Mouse (Mus musculus) embryonic stem cell, embryonic (primary cell): Measurements from ENCODE around the gene Olfr1012.
"Not testable (repeated sequence)": the region's sequence is repeated elsewhere in the genome, so short reads cannot be mapped to it uniquely, and the experiment has no call there.

Experiments used
- CTCF ChIA-PET, 4 experiments: fragments of 300-600 bp in 2 of 4; fragments of 350-600 bp in 2 of 4; sonication (Branson Sonifier 250); formaldehyde crosslinking; loops; one replicate each; lab custom pipeline; 2022; ENCODE audit warnings: inconsistent platforms in 2 of 4; lab: Charles Lee
- POLR2A ChIA-PET, 4 experiments: fragments of 300-600 bp in 2 of 4; fragments of 350-600 bp in 2 of 4; sonication (Branson Sonifier 250); formaldehyde crosslinking; loops; one replicate each; lab custom pipeline; 2022; ENCODE audit warnings: antibody characterized with exemption in 4 of 4, inconsistent platforms in 1 of 4; lab: Charles Lee

Olfr1012 gene

GRCm38 (mm10) chr2:85762666-85763065, at the start of gene Olfr1012:
Gene Olfr1012, minus strand, starts transcription at chr2:85762766.
- ChIA-PET POLR2A (no interaction called here), CTCF (no interaction called here)

- POLR2A ChIA-PET: no interaction called here
These were observed 41.9 kb upstream of the Olfr1012 start for GRCm38 (mm10) chr2:85804501-85804900.

GRCm38 (mm10) chr2:85802444-85802843, 39.9 kb upstream of the Olfr1012 start, which contains the start of gene Olfr1016:
Gene Olfr1016, minus strand, starts transcription at chr2:85802544.
- POLR2A ChIA-PET: no interaction called here
- CTCF ChIA-PET: no interaction called here

More at GRCm38 (mm10) chr2:85804501-85804900, 41.9 kb upstream of the Olfr1012 start:
- CTCF ChIA-PET: no interaction called here

GRCm38 (mm10) chr2:85792331-85792730, 29.8 kb upstream of the Olfr1012 start:
- POLR2A ChIA-PET: interaction anchor here in 1 of 4 experiments (0.7 kb wide), 1 partner anchor 1109 kb away, joined by 3 read pairs; no protein-coding TSS in a partner anchor
- CTCF ChIA-PET: no interaction called here

- CTCF ChIA-PET: no interaction called here
- POLR2A ChIA-PET: no interaction called here
These were observed 19.2 kb upstream of the Olfr1012 start, which contains the start of gene Olfr1015 for GRCm38 (mm10) chr2:85781717-85782116. Gene Olfr1015, plus strand, starts transcription at chr2:85782017.

GRCm38 (mm10) chr2:85772413-85772812, 9.8 kb upstream of the Olfr1012 start, which contains the start of gene Olfr1014:
Gene Olfr1014, plus strand, starts transcription at chr2:85772713.
- POLR2A ChIA-PET: no interaction called here
- CTCF ChIA-PET: no interaction called here

GRCm38 (mm10) chr2:85766798-85767197, 4.2 kb upstream of the Olfr1012 start, which contains the start of gene Olfr1013:
Gene Olfr1013, plus strand, starts transcription at chr2:85767098.
- CTCF ChIA-PET: no interaction called here
- POLR2A ChIA-PET: no interaction called here

GRCm38 (mm10) chr2:85753822-85754221, 8.7 kb downstream of the Olfr1012 start:
- POLR2A ChIA-PET: no interaction called here
- CTCF ChIA-PET: no interaction called here

GRCm38 (mm10) chr2:85725793-85726192, 36.8 kb downstream of the Olfr1012 start:
- ChIA-PET CTCF (no interaction called here), POLR2A (no interaction called here)

GRCm38 (mm10) chr2:85715119-85715518, 47.4 kb downstream of the Olfr1012 start, which contains the start of gene Olfr1009:
Gene Olfr1009, plus strand, starts transcription at chr2:85715419.
- CTCF ChIA-PET: no interaction called here
- POLR2A ChIA-PET: no interaction called here

- CTCF ChIA-PET: no interaction called here
- POLR2A ChIA-PET: no interaction called here
These were observed 51.4 kb downstream of the Olfr1012 start for GRCm38 (mm10) chr2:85711159-85711558.

GRCm38 (mm10) chr2:85710680-85711079, 51.9 kb downstream of the Olfr1012 start:
- CTCF ChIA-PET, POLR2A ChIA-PET: not testable (repeated sequence)
